Mouse (Mus musculus) lung, adult 2 months (tissue): Measurements from ENCODE around the gene Rpn1.

Source experiments
- CTCF ChIP-seq: fragments of 200-500 bp; IDR thresholded peaks from 2 replicates; pipeline ENCODE4 v1.5.1; 2011; ENCODE audit warnings: mild to moderate bottlenecking, low read length, control low read depth; ENCODE audit not compliant: insufficient read depth
- POLR2A ChIP-seq: fragments of 200-500 bp; IDR thresholded peaks from 2 replicates; pipeline ENCODE4 v1.6.1; 2011; ENCODE audit warnings: low read depth, mild to moderate bottlenecking, control low read depth, low read length, borderline replicate concordance; ENCODE audit errors: extremely low read depth

GRCm38 (mm10) chr6:88106612-88107123 lies 22.4 kb downstream of the Rpn1 start:
- TF ChIP-seq POLR2A (no peak), CTCF (no peak)
